Mouse (Mus musculus): ENCODE results near the gene Mcat. TPM values are rescaled to one million over a fixed set of nuclear protein-coding genes. Genes with fewer than 3 reads are reported as not detected.
A peak's percentile ranks its signal among the peaks of the same experiment; 100 is the strongest.

Mcat gene
- polyA plus RNA-seq, 1 experiment from 2014 or later = 43.1 TPM

- H3K27me3 ChIP-seq (ENCODE audit: insufficient read depth, low read length) = no peaks in the 10 kb centered on the region
- no peak overlapping the region for H3K4me2 ChIP-seq
- H3K9me3 ChIP-seq (ENCODE audit: low read depth, low read length) = no peaks in the 10 kb centered on the region
- no peak overlapping the region for H3K4me3 ChIP-seq (ENCODE audit: low read depth, low read length)
- no peaks in the 10 kb centered on the region for H3K4me1 ChIP-seq (ENCODE audit: insufficient read depth)
- H3K9ac ChIP-seq = no peak overlapping the region
- WGBS = 81% methylated on average over 8 of the region's 8 CpGs
- H3K36me3 ChIP-seq (ENCODE audit: insufficient read depth) = peaks cover 59% of the 10 kb centered on the region
- no peak for DNase-seq
- H3K27ac ChIP-seq (ENCODE audit: low read depth) = no peak overlapping the region
- TF ChIP-seq CTCF (IDR thresholded peaks at IDR 0.05; ENCODE audit: low read depth) = no peak
- no peak for ATAC-seq (ENCODE audit: insufficient read depth)
Measured at GRCm38 (mm10) chr15:83575543-83575942, 12.0 kb upstream of the Mcat start.

- Histone ChIP-seq H3K9ac (no peak overlapping the region), H3K4me1 (ENCODE audit: insufficient read depth) (no peaks in the 10 kb centered on the region), H3K9me3 (ENCODE audit: low read depth, low read length) (no peaks in the 10 kb centered on the region), H3K4me2 (no peak overlapping the region), H3K36me3 (ENCODE audit: insufficient read depth) (peaks cover 52% of the 10 kb centered on the region), H3K27ac (ENCODE audit: low read depth) (no peak overlapping the region), H3K4me3 (ENCODE audit: low read depth, low read length) (no peak overlapping the region), H3K27me3 (ENCODE audit: insufficient read depth, low read length) (no peaks in the 10 kb centered on the region)
- DNase-seq (peak; percentile 18), ATAC-seq (ENCODE audit: insufficient read depth) (no peak)
- WGBS = 71% methylated on average over 6 of the region's 6 CpGs
- TF ChIP-seq CTCF (IDR thresholded peaks at IDR 0.05; ENCODE audit: low read depth) = no peak
Measured at GRCm38 (mm10) chr15:83574731-83575351, 11.3 kb upstream of the Mcat start.

- Histone ChIP-seq H3K9ac (no peak overlapping the region), H3K9me3 (ENCODE audit: low read depth, low read length) (no peaks in the 10 kb centered on the region), H3K27me3 (ENCODE audit: insufficient read depth, low read length) (no peaks in the 10 kb centered on the region), H3K36me3 (ENCODE audit: insufficient read depth) (peaks cover 40% of the 10 kb centered on the region), H3K4me2 (no peak overlapping the region), H3K4me3 (ENCODE audit: low read depth, low read length) (no peak overlapping the region), H3K27ac (ENCODE audit: low read depth) (no peak overlapping the region), H3K4me1 (ENCODE audit: insufficient read depth) (no peaks in the 10 kb centered on the region)
- DNase-seq = no peak
- ATAC-seq (ENCODE audit: insufficient read depth) = no peak
- 91% methylated on average over 12 of the region's 12 CpGs for WGBS
- no peak for TF ChIP-seq CTCF (IDR thresholded peaks at IDR 0.05; ENCODE audit: low read depth)
Measured at GRCm38 (mm10) chr15:83573606-83574005, 10.0 kb upstream of the Mcat start.

DNA sequence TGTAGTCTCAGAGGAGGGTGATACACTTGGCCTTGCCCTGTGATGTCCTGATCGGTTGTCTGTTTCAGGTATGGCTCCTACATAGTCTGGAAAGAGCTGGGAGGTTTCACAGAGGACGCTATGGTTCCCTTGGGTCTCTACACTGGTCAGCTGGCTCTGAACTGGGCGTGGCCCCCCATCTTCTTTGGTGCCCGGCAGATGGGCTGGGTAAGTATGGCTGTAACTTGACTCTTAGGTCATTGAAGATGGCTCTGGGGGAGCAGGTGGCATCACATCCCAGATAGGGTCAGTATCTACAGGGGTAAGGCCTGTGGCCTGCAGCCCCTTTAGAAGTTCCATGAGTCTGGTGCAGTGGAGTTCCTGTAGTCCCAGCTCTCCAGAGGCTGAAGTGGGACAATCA, 8.5 kb upstream of the Mcat start:
- WGBS = 76% methylated on average over 4 of the region's 4 CpGs
- H3K9ac ChIP-seq = no peak overlapping the region
- no peaks in the 10 kb centered on the region for H3K9me3 ChIP-seq (ENCODE audit: low read depth, low read length)
- no peak for ATAC-seq (ENCODE audit: insufficient read depth)
- H3K4me1 ChIP-seq (ENCODE audit: insufficient read depth) = no peaks in the 10 kb centered on the region
- TF ChIP-seq CTCF (IDR thresholded peaks at IDR 0.05; ENCODE audit: low read depth) = no peak
- H3K36me3 ChIP-seq (ENCODE audit: insufficient read depth) = peaks cover 27% of the 10 kb centered on the region
- H3K27ac ChIP-seq (ENCODE audit: low read depth) = no peak overlapping the region
- no peak overlapping the region for H3K4me2 ChIP-seq
- no peak for DNase-seq
- H3K27me3 ChIP-seq (ENCODE audit: insufficient read depth, low read length) = no peaks in the 10 kb centered on the region
- H3K4me3 ChIP-seq (ENCODE audit: low read depth, low read length) = no peak overlapping the region

GRCm38 (mm10) chr15:83571636-83572035, 8.0 kb upstream of the Mcat start:
- Histone ChIP-seq H3K27me3 (ENCODE audit: insufficient read depth, low read length) (no peaks in the 10 kb centered on the region), H3K4me2 (no peak overlapping the region), H3K9me3 (ENCODE audit: low read depth, low read length) (no peaks in the 10 kb centered on the region), H3K4me3 (ENCODE audit: low read depth, low read length) (no peak overlapping the region), H3K9ac (no peak overlapping the region), H3K36me3 (ENCODE audit: insufficient read depth) (peaks cover 23% of the 10 kb centered on the region), H3K4me1 (ENCODE audit: insufficient read depth) (no peaks in the 10 kb centered on the region), H3K27ac (ENCODE audit: low read depth) (no peak overlapping the region)
- no peak for TF ChIP-seq CTCF (IDR thresholded peaks at IDR 0.05; ENCODE audit: low read depth)
- 80% methylated on average over 5 of the region's 5 CpGs for WGBS
- ATAC-seq (ENCODE audit: insufficient read depth) = no peak
- DNase-seq = no peak

GRCm38 (mm10) chr15:83570641-83571040, 7.1 kb upstream of the Mcat start:
- H3K4me1 ChIP-seq (ENCODE audit: insufficient read depth) = no peaks in the 10 kb centered on the region
- no peak overlapping the region for H3K4me3 ChIP-seq (ENCODE audit: low read depth, low read length)
- DNase-seq = peak; percentile 26
- H3K27me3 ChIP-seq (ENCODE audit: insufficient read depth, low read length) = no peaks in the 10 kb centered on the region
- ATAC-seq (ENCODE audit: insufficient read depth) = no peak
- H3K27ac ChIP-seq (ENCODE audit: low read depth) = no peak overlapping the region
- H3K9me3 ChIP-seq (ENCODE audit: low read depth, low read length) = no peaks in the 10 kb centered on the region
- peak; percentile 40 for TF ChIP-seq CTCF (IDR thresholded peaks at IDR 0.05; ENCODE audit: low read depth)
- H3K36me3 ChIP-seq (ENCODE audit: insufficient read depth) = peaks cover 13% of the 10 kb centered on the region
- 52% methylated on average over 2 of the region's 2 CpGs for WGBS
- no peak overlapping the region for H3K4me2 ChIP-seq
- H3K9ac ChIP-seq = no peak overlapping the region

DNA sequence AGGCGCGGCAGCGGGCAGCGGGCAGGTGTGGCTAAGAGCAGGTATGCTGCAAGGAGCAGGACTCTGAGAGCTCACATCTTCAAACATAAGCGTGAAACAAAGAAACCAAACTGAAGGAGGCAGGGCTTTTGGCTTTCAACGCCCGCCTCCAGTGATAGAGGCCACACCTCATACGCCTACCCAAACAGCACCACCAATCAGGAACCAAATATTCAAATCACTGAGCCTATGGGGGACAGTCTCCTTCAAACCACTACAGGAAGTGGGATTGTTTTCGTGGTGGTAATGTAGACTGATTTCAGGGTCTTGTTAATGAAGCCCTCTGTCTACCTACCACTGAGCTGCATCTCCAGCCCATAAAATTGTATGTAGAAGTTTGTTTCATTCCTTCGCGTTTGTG, 6.1 kb upstream of the Mcat start:
- H3K4me1 ChIP-seq (ENCODE audit: insufficient read depth) = no peaks in the 10 kb centered on the region
- no peak for DNase-seq
- no peak overlapping the region for H3K9ac ChIP-seq
- H3K27ac ChIP-seq (ENCODE audit: low read depth) = no peak overlapping the region
- H3K27me3 ChIP-seq (ENCODE audit: insufficient read depth, low read length) = no peaks in the 10 kb centered on the region
- WGBS = 52% methylated on average over 11 of the region's 11 CpGs
- H3K4me3 ChIP-seq (ENCODE audit: low read depth, low read length) = no peak overlapping the region
- no peak for TF ChIP-seq CTCF (IDR thresholded peaks at IDR 0.05; ENCODE audit: low read depth)
- H3K36me3 ChIP-seq (ENCODE audit: insufficient read depth) = peaks cover 5% of the 10 kb centered on the region
- H3K4me2 ChIP-seq = no peak overlapping the region
- ATAC-seq (ENCODE audit: insufficient read depth) = no peak
- no peaks in the 10 kb centered on the region for H3K9me3 ChIP-seq (ENCODE audit: low read depth, low read length)

Measured in lung, embryonic 14.5 days (tissue).